Mouse (Mus musculus) kidney, postnatal 36 days (tissue): Measurements from ENCODE around the gene Cdkal1.
A peak's percentile ranks its signal among the peaks of the same experiment; 100 is the strongest.

ENCODE experiments used
- DNase-seq, 2 experiments: peaks; one replicate each; pipeline ENCODE4 v3.0.0; 2021 to 2022; ENCODE audit warnings: mixed read lengths in 2 of 2

Gene Cdkal1

DNA sequence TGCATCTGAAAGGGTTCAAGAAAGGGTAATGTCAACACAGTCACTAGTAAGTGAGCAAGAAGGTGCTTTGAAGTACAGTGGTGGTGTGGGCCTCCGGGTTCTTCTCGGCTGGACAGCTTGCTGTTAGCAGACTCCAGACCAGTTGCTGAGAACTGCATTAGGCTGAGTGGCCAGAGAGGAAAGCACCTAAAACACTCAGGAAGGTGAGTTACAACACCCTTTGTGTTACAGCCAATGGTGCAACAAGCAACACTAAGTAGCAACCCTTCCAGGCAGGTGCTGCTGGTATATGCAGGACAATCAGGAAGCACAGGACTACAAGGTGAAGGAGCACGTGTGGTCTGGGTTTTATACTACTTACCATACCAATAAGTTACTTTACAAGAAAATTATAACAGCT is 90.2 kb downstream of the Cdkal1 start:
- DNase-seq, result no peak

DNA sequence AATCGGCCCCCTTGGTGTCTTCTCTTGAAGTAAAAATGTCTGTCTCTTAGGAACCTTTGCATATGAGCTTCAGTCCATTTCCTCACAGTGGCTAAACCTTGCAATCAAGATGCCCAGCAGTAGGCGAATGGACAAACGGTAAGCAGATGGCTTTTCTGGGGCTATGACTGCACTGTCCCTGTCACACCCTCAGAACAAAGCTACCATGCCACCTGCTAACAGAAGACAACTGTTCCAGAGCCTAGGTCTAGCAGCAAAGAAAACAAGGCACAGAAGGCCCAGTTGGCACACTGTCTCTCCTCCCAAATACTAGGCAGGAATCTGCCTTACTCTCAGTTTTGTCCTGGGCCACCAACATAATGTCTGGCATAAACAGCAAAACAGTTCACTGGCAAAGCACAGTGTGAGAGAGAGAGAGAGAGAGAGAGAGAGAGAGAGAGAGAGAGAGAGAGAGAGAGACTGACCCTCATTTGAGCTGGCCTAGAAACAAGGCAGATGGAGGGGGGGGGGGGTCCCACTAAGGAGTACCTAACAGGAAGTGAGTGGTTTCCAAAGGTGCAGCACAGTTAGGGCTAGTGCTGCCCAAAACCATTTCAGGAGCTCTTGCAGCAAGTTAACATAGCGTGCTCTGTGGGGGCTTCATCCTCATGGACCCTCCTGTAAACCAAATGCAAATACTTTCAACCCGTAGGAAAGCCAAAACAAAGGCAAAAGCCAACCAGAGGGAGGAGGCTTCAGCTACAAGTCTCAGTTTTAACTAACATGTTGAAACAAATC is 95.6 kb downstream of the Cdkal1 start:
- DNase-seq, result no peak

DNA sequence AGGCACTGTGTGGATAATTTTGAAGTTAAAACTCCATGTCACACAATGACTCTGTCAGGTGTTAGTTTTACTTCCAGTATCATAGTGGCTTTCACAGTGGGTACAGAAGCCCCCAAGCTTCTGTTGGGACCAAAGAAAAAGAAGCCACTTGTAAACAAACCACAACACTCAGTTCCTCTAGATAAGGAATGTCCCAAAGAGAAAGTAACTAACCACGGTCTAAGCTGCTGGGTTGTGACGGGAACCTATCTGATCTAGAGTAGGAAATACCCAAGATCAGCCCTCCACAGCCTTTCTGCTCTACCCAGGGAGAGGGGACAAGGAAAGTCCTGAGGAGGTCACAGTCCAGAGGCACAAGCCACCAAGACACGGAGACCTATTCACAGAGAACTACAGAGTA is 99.4 kb downstream of the Cdkal1 start:
- DNase-seq, result no peak

DNA sequence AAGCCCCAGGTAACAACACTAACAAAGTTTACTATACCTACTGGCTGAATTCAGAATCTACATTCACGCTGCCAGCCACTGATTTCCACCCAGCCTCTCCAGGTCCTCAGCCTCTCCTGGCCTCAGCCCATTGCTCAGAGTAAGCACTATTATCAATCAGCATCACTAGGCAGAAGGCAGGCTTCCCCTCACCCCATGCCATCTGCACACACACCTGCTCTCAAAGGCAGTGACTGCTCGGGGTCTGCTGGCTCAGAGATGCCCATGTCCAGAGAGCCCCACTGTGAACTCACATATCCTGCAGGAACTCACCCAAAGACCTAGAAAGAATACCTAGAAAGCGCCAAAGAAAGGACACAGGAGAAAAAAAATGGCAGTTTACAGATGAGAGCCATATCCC is 102.2 kb downstream of the Cdkal1 start:
- no peak for DNase-seq

DNA sequence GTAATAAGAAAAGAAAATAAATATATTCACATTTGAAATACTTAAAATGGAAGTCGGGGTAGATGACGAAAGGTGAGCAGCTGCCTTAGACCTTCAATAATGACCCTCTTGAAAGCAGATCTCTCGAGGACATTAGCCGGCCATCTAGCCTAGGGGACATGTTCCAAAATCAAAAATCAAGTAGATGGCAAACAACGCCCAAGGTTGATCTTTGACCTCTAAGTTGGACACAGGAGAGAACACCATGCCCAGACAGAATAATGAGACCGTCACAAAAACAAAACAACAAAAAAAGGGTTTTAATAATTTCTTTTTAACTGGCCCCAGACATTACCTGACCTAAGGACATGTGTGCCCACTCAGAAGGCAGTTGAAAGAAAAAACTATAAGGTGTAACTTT is 103.4 kb downstream of the Cdkal1 start:
- DNase-seq, result no peak

DNA sequence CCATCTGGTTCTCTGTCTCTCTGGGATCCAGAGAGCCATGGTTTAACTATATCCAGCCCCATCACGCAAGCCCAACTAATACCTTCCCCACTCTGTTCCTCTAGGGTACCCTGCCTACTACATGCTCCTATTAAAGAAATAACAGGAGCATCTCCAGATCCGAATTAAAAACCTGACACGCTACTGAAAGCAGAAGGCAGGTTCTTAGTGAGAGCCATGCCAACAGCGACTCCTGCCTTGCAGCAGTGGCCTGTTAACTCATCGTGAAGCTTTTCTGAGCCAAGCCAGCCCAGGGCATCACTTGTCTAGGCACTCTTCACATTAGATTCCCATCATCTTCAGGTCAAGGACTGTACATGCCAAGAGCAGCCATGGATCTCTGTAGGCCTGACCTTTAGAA is 104.3 kb downstream of the Cdkal1 start:
- no peak for DNase-seq

DNA sequence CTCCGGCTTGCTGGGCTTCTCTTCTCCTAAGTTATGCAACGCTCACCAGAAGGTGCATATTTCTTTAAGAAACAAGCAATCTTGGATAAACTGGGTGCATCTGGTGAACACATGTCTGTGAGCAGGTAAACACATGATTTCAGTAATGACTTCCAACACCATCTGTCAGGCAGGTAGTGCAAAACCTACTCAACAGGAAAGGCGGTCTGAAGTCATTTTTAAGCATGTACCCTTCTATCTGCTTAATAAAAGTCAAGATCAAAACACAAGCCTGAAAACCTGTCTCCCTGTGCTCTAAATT is 108.2 kb downstream of the Cdkal1 start:
- no peak for DNase-seq

DNA sequence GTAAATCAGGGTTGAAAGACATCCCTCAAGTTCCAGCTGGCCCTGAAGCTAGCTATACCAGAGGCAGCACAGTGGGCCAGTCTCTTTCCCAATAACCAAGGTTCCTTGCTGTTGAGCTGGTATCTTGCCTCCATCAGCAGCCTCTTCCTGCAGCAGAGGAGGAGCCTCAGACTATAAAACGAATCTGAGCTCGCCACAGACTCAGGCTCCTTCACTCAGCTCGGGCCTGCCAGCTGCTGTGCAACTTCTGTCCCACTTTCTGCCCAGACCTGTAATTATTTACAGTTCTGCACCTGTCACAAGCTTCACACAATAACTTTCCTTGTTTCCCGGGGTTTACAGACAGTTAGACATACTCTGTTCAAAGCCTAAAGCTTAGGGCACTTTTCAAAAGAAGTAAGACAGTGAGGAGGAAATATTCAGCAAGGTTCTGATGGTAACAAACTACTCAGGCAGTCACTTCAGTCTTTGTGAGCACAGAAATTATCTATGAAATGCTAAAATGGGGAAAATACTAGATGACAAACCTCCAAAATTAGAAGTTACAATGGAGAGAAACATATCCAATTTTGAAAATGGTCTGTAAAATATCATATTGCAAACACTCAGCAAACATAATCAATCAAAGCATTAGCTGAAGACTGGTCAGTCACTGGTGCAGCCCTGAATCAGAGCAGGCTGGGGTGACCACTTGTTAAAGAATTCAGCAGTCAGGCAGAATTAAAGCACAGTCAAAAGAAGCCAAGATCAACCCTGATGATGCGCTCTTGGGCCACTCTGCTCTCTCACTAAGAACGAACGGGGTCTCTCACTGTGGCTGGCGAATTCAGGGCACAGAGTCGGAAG is 108.8 kb downstream of the Cdkal1 start:
- DNase-seq, result no peak

DNA sequence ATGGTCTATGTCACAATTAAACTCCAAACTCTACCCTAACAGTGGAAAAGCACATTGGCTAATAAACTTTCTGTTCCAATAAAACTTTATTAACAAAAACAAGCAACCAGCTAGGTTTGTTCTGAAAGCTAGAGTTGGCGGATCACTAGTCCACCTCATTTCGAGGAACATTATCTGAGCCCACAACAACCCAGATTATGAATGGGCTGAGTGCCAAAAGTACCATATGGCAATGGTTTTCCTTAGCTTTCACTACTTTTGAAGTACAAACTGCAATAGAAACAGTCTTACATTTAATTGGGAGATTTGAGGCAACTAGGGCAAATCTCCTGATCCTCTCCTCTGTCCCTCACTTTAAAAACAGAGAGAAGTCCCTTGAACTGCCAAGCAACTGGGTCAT is 110.4 kb downstream of the Cdkal1 start:
- no peak for DNase-seq

DNA sequence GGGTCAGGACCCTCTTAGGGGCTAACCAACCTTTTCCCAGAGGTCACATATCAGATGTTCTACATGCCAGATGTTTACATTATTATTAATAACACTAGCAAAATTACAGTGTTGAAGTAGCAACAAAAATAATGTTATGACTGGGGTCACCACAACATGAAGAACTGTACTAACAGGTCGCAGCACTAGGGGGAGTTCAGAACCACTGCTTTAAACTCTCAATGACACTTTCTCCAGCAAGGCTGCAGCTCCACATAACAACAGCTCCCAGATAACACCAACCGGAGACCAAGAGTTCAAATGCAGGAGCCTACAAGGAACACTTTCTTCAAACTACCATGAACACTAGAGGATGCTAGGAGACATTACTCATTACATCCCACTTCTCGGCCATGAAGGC is 111.3 kb downstream of the Cdkal1 start:
- DNase-seq, result peak; percentile 19 to 46

DNA sequence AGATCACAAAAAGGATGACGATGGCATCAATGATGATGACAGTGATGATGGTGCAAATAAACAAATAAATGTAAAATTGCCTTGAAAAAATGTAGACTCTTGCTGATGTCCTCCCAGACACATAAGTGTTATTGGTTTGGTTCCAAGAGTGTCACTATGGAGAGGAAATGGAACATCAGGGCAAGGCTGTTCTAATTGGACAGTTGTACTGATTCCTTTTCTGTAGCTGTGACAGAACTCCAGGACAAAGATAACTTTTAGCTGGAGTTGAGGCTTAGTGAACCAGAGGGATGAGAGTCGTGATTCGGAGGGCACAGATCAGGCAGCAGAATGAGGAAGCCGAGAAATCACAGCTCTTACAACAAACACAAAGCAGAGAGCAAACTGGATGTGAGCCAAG is 111.7 kb downstream of the Cdkal1 start:
- DNase-seq, result no peak

DNA sequence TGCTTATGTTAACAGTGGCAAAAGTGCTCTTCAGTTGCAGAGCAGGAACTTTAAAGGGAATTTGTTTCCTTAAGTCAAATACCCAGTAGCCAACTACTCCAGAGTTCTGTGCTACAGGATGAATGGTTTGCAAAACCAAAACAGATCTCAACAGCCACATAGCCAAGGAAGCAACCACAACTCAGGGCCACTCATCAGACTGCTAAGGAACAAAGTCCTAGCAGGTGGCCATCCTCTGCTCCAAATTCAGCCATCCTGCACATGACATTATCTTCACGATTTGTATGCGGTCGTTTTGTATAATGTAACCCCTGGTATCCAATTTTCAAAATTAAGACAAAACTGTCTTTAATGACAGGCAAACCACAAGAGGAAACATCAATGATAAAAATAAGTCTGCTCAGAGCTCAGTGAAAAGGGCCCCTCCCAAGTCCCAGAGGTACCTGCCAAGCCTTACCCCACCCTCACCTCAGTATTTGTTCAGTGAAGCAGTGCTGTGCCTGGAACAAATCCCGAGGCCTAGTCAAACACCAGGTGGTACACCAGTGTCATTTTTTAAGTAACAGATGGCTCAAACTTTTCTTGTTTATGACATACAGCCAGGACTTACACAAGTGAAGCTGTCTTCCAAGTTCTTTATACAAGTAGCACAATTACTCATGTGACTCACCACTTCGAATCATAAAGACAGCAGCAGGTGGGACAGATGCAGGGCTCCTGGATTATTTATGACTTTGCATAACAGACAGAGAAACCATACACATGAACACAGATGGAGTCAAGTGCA is 117.6 kb downstream of the Cdkal1 start:
- DNase-seq, result no peak

DNA sequence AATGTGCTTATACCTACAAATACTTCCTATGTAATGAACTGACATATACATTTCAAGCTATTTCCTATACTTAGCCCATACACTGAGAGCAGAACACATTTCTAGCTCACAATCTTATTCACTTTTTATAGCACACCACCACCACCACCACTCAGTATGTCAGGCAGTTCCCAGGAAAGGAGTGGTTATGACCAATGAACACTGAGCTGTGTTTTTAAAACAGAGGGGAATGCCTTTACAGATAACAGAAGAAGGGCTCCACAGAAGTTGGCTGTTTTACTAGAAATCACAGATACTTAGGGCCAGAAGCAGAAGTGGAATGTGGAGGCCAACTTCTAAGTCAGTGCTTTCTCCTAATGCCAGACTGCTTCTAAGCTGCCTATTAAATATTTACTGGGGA is 121.0 kb downstream of the Cdkal1 start:
- no peak for DNase-seq

DNA sequence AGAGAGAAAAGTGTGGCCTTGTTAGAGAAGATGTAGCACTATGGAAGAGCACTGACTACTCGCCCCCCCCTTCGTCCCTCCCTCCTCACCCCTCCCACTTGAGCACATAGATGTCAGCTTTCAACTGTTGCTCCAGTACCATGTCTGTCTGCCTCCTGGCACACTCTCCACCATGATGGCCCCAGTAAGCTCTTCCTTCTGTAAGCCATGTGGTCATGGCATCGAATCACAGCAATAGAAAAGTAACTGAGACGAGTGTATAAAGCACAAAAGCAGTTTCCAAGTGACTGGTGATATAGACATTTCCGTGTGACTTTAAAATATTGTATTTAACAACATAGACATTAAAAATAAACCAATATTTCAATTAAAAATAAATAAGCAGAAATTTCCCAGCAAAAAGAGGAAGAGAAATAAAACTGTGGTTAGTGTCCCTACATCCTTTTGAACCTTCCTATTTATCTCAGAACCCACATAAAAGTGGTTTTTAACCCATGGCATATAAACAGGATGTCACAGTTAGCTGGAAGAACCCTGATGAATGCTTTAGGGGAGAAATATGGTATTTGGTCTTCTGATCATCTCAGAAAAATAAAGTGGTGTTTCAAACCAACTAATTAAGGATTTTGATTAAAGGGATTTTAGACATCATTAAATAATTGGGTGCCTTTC is 129.2 kb downstream of the Cdkal1 start:
- DNase-seq, result no peak

DNA sequence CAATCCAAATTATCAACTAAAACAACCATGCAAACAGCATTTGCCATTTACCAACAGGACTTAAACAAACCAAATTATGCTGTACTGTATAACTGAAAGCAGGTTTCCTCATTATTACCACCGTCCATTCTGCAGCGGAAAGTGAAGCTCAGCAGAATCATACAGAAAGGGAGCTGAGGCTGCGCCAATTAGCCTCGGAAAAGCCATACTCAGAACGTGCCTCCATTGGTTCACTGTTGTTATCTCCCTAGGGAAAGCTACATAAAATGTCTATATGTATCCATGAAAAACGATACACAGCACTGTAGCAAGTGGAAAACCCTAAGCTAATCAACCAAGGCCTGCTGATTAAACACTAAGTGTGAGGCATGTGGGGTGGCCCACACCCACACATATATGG is 130.6 kb downstream of the Cdkal1 start:
- DNase-seq, result no peak

DNA sequence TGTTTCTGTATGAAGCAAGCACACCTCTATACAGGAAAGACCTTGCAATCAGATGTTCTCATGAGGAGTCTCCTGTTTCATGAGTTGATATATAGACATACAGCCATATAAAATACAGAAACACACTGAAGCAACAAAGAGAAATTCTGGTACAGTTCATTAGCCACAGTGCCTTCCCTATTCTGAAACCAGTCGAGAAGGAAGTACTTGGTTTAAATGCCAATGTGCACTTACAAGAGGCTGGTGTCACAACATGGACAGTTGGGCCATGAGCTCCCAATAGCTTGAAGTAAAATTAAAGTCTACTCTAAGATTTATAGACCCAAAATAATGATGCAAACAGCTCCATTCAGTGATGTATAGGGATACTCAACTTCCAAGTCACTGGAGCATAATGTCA is 132.3 kb downstream of the Cdkal1 start:
- DNase-seq, result no peak

DNA sequence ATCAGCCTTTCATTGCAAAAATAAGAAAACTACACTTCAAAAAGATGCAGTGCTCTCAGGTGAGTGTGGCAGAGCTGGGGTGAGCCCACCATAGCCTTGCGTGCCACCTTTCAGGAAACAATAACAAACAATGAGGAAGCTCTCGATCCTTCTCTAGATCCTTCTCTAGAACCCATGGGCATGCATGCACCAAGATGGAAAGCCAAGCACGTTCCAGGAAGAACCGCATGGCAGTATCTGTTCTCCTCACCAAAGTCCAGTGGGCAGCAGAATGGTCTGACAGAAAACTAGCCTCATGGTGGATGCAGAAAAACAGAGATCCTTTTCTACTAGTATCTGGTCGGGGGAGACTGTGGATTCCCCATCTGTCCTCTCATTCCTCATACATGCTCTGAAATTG is 134.3 kb downstream of the Cdkal1 start:
- no peak for DNase-seq

DNA sequence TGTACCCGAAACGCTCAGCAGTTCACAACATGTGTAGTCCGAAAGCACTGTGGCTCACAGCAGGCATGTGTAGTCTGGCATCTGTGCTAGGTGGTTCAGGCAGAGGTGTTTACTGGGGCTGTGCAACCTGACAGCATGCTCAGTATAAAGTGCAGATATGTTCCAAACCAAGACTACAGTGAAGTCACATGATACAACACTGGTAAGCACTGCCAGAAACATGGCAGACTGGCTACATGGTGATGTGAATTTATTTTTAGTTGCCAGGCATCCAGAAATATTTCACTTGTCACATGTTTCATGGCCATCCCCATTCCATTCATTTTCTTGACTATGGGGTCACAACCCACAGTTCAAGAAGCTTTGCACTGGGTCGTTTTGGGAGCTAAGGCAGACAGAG is 138.9 kb downstream of the Cdkal1 start:
- DNase-seq, result no peak

DNA sequence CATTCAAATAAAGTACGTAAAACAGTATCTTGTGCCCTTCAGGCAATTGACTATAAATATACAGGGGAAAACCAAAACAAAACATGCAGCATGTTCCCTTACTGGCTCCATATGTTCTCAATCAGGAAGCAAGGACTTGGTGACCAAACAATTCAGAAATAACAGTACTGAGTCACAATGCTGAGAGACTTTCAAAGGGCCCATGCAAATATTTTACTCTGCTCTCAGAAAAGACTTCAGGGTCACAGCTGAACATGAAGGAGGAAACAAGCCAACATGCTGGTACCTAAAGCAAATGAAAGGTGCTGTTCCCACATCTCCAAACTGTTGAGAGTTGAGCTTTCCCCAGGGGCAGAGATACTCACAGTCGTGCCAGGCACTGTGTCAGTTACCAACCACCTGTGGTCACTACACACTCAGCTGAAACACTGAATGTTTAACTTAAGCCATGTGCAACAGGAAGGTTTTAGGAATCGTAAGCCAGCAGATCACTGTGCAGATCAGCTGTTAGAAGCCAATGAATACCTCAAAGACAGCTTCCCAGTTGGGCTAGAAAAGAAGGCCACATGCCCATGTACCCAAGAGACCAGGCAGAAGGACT is 140.1 kb downstream of the Cdkal1 start:
- no peak for DNase-seq

DNA sequence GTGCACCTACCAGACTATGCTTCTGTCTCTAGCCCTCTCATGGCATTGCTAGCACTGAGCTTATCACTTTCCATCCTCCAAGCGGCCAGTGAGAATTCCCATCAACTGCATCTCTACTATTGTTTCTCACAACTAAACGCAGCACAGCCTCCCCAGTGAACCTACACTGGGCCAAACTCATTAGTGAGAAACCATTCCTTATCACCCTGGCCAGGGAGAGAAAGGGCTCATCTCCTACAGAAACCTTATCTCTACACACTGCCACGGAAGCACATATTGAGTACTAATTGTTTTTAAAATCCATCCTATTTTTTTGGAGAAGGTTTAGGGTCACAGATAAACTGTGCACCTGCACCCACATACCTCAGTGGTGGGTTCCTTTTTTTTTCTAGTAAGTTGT is 147.9 kb downstream of the Cdkal1 start:
- no peak for DNase-seq

DNA sequence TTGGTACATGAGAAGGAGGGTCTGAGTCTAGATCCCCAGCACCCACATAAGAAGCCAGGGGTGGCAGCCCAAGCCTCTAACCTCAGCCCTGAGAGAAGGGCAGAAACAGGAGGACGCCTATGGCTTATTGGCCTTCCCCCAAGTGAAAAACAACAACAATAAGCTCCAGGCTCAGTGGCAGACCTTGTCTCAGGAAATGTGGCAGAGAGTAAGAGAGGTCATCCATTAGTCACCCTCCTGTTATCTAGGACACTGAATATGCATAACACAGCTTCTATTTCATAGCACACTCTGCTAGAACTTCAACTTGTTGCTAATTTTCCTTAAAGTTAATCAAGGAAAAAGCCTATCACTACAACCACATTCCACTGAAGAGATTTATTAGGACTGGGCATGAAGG is 154.1 kb downstream of the Cdkal1 start:
- peak in 1 of 2 experiments; percentile 26 for DNase-seq

DNA sequence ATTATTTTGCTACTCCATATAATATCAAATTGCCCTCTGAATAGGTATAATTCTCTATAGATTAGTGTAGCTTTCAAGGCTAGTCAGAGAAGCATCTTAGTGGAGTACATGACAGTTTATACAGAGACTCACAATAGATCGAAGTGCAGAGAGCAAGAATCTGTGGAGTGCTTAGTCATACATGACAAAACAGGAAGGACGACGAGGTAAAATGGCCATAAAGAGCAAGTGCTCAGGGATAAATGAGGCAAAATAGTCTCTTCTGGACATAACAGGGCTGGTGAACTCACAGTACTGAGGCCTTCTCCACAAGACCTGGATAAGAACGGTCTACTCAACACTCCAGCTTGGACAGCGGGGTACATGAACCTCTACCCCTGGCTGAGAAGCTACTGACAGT is 155.6 kb downstream of the Cdkal1 start:
- no peak for DNase-seq
